Mouse (Mus musculus) MN1 (cell line): ENCODE measurements around the gene Cdkn2d.
"Not testable (repeated sequence)": the region's sequence is repeated elsewhere in the genome, so short reads cannot be mapped to it uniquely, and the experiment has no call there.

ENCODE experiments used
- DNase-seq: peaks from one replicate; pipeline ENCODE4 v3.0.0-alpha.2; 2016; ENCODE audit warnings: low spot score

The Cdkn2d gene

DNA sequence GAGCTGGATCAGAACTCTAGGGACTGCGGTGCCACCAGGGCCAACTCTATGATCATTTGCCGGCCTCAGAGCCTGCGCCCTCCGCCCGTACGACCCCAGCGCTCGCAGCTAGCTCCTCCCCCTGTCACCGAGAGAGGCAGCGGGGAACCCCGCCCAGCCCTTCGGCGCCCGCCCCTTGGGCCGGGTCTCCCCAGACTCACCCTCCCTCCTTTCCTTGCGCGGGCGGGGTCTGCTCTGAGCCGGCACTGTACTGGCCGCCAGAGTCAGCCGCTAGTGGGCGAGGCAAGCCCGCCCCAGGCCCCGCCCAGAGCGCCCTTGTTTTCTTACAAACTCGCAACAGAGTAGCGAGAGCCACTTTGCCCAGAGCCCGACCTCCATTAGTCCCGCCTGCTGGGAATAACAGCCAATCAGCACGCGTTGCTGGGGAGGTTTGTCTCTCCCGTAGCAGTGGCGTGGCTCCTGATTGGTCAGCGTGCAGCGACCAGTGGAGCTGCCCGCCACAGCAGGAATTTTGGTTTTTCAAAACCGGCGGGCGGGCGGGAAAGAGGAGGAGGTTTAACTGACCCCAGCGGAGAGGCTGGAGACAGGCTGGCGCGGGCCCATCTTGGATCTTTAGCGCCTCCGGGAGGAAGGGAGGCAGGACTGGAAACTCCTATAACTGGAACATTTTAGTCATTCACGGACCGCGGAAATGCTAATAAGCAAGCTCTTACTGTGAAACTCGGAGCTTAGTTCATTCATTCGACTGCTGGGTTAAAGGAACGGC lies at the start of gene Cdkn2d:
Gene Cdkn2d (minus strand): TSS at position 386 of the 766 bp plus-strand sequence.
- DNase-seq: peak; percentile 99

- DNase-seq: no peak
These were observed 49.2 kb upstream of the Cdkn2d start for GRCm38 (mm10) chr9:21340411-21340810.

GRCm38 (mm10) chr9:21337652-21338051 lies 46.4 kb upstream of the Cdkn2d start:
- no peak for DNase-seq

DNA sequence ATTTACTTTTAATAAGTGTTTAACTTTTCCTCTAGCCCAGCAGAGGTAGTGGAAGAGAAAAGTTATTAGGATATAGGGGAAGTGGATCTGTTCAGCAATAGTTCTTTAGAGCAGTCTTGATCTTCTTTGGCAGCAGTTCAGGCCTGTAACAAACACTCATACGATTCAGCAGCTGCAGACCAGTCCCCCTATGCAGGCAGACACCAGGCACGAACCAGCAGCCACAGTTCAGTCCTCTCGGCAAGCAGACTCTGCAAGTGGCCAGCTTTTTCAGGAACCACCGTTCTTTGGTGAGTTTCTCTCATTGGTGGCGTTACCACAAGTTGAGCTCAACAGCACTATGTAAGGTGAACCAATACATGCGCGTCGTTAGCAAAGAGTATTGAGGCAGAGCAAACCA lies 45.3 kb upstream of the Cdkn2d start:
- no peak for DNase-seq

GRCm38 (mm10) chr9:21335391-21335790 lies 44.2 kb upstream of the Cdkn2d start:
- DNase-seq: no peak

DNA sequence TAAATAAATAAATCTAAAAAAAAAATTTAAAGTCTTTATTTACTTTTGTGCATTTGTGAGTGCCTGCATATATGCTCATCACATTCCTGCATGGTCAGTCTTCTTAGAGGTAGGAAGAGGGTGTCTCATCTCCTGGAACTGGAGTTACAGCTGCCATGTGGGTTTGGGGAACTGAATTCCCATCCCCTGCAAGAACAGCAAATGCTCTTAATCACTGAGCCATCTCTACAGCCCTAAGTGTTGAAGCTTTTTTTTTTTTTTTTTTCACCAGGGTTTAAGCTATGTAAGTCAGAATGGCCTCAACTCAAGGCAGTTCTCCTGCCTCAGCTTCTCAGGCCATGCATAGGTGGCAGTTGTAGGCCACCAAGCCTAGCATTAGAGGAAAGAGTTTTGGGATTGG lies 43.5 kb upstream of the Cdkn2d start:
- DNase-seq: no peak

GRCm38 (mm10) chr9:21333523-21333922 lies 42.3 kb upstream of the Cdkn2d start:
- DNase-seq: no peak

DNA sequence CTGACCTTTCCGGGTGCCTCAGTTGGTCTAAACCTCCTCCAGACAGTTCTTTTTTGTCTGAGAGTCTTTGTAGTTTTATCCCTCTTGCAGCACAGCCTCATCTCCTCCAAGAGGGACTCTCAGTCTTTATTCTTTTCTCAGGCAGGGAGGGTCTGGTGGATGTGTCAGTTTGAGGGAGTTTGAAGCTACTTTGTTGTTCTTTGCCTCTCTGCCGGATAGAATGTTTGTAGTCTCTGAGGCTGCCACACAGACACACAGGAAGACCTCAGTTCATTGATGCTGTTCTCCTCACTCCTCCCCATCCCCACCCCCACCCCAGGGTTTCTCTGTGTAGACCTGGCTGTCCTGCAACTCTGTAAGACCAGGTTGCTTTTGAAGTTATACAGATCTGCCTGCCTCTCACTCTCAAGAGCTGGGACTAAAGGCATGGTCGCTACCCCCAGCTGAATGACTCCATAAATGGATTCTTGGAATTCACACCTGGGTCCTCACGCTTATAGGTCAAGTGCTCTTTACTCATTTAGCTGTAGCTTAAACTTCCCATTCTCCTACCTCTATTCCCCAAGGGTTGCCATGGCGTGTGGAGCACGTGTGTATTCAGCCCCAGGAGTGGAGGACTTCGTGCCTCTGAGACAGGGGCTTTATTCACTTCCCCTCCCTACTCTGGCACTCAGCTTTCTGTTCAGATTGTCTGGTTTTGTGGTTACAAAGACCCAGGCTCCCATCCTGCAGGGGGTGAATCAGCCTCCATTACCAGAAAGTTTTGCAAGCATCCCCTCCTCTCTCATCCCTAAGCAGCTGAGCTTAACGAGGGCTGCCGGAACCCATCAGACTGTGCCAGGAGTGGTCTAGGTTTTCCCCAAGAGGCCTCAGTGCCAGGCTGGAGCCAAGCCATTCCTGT lies 41.2 kb upstream of the Cdkn2d start:
- DNase-seq: no peak

DNA sequence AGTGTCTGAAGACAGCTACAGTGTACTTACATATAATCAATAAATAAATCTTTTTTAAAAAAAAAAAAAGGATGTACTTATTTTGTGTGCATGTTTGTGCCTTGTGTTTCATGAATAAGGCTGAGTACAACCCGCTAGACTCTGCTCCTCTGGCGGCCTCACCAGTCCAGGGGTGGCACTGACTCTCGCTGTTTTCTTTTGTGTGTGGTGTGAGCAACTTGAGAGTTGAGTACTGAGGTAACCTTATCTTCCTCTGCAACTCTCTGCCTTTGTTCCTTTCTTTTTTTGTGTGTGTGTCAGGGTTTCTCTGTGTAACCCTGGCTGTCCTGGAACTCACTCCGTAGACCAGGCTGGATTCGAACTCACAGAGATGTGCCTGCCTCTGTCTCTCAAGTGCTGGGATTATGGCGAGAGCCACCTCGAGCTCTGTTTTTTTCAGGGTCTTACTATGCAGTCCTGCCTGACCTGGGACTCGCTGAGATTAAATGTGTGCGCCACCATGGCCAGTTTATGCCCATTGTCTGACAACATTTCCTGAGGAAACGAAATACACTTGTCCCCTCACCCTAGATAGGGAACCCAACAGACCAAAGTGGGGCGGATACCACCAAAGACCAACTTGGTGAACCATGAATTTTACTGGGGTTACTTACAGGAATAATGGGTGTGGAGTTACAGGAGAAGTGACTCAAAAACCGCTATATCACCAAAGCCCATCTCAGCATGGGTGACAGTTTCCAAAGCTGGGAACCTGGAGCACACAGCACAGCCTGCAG lies 40.3 kb upstream of the Cdkn2d start:
- no peak for DNase-seq

GRCm38 (mm10) chr9:21329699-21330289 lies 38.6 kb upstream of the Cdkn2d start:
- DNase-seq: no peak

- no peak for DNase-seq
These were observed 37.8 kb upstream of the Cdkn2d start for GRCm38 (mm10) chr9:21329041-21329440.

DNA sequence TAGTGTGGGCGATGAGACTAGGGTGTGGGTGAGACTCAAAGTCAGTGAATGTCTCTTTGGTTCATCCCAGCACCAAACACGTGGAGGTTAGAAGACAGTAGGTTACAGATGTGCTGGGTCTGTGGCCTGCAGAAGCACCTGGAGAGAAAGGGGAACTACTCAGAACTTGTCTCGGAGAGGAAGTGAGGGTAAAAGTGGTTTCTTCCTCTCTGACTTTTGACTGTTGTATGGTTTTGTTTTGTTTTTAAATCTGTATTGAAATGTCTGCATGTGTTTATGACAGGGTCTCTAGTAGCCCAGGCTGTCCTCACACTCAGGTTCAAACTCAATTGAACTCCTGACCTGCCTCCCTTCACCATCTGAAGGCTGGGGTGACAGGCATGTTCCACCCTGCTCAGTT lies 36.8 kb upstream of the Cdkn2d start:
- DNase-seq: no peak

DNA sequence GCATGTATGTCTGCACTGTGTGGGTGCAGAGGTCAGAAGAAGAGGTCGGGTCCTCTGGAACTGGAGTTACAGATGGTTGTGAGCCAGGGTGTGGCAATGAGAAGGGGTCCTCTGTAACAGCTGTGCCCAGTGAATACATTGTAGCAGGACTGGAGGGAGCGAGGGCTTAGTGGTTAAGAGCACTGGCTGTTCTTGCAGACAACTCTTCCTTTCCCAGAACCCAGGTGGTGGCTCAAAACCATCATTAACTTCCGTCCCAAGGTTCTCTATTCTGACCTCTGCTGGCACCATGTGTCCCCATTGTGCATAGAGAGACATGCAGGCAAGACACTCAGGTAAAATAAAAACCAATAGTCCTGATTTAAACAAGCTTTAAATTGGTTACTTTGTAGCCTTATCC lies 36.4 kb upstream of the Cdkn2d start:
- DNase-seq: no peak

- no peak for DNase-seq
These were observed 33.1 kb upstream of the Cdkn2d start for GRCm38 (mm10) chr9:21324269-21324668.

DNA sequence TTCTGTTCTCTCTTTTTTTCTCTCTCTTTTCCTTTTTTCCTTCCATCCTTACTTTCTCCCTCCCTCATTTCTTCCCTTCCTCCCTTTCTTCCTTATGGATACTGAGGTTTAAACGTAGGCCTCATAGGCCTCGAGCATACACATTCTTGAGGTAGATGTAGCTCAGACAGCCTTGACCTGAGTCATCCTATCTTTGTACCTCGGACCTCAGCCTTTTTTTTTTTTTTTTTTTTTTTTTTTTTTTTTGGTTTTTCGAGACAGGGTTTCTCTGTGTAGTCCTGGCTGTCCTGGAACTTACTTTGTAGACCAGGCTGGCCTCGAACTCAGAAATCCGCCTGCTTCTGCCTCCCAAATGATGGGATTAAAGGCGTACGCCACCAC lies 31.7 kb upstream of the Cdkn2d start:
- not testable (repeated sequence) for DNase-seq

DNA sequence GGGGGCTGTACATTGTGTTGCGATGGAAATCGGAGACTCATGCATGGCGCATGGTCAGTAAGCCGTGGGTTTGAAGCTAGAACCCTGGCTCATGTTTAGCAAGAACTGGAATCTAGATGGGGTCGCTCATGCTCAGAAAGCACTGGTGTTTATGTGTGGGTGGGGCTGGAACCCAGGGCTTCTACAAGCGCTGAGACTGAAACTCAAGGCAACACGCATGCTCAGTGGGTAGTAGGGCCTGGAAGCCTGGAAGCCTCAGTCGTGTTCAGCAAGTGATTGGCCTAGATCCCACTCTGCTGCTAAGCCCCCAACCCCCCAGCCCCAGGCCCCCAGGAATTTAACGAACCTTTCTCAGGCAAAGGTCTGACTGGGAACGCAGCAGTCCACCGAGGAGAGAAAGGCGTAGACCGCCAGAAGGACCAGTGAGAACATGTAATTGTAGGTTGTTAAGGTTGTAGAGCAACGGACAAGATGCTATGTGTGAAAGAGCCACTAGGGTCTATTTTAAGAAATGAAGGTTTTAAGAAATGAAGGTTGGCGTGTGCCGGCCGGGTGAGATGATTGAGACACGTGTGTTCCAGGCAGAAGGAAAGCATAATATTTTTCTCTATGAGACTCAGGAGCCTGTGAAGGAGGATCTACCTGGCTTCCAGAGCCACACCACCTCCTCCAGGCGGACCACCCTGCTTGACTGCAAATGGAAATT lies 31.2 kb upstream of the Cdkn2d start:
- DNase-seq: no peak

GRCm38 (mm10) chr9:21321513-21321835 lies 30.3 kb upstream of the Cdkn2d start:
- DNase-seq: no peak

DNA sequence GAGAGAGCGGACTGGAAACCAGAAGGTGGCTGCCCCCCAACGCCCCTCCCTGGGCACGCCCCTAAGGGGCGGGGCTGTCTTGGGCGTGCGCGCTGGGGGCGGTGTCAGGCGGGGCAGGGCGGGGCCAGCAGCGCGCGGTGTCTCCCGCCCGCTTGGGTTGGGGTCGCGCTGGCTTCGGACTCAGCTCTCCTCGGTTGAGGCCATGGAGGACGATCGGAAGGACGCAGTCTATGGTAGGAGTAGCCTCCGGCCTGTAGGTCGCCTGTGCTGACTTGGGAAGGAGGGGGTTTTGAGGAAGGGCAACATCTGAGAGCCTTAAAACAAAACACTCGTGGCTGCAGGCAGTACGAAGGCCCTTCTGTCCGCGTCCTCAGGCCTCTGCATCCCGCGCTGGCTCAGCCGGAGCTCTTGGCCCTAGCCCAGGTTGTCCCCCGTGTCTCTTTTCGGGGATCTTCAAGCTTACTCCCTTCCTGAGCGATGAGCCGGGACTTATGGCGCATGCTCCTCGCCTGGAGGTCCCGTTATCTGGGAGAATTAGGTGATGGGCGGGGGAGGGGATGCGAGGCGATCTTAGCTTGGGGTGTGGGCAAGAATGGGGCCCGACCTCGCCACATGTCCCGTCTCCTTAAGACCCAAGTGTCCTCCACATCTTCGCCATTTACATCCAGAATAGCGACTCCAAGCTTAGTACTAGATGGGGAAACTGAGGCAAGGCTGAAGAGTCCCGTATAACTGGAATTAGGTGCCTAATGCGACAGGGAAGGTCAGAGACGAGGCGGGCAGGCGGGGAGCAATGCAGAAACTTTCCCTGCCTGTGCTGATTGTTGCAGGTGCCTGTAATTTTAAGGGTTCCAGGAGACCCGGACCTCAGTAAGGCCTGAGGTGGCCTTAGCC lies 29.7 kb upstream of the Cdkn2d start, which contains the start of gene Slc44a2:
Gene Slc44a2 (plus strand): TSS at position 80 of the 894 bp plus-strand sequence.
- DNase-seq: peak; percentile 86

DNA sequence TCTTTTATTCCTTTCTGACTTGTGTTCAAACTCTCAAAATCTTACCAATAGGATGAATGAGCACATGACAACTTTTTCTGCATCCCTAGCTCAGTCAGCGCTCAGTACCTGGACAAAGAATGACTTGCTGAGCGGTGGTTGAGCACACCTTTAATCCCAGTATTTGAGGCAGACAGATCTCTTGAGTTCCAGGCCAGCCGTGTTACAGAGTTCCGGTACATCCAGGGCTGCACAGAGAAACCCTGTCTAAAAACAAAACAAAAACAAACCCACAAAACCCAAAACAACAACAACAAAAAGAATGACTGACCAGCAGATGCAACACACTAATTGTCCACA lies 29.0 kb upstream of the Cdkn2d start:
- no peak for DNase-seq

GRCm38 (mm10) chr9:21319503-21319902 lies 28.3 kb upstream of the Cdkn2d start:
- no peak for DNase-seq

DNA sequence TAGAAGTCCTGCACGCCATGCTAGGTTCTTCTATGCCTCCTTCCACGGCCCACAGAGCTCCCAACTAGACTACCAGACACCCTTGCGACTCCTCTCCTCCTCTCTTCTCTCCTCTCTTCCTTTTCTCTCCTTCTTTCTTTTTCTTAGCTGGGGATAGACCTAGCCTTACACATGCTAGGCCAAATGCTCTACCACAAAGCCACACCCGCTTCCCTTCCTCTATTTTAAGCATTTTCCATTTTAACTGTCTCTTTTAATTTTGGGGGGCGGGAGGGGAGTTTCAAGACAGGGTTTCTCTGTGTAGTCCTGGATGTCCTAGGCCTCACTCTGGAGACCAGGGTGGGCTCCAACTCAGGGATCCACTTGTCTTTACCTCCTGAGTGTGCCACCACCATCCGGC lies 27.6 kb upstream of the Cdkn2d start:
- no peak for DNase-seq
